Mouse (Mus musculus) E14TG2a.4 (cell line): ENCODE measurements around the gene Eng.

Source experiments
- CTCF ChIP-seq: conservative IDR thresholded peaks from 2 replicates; pipeline ENCODE4 v1.5.1; 2014; ENCODE audit warnings: low read length
- POU5F1 ChIP-seq: IDR thresholded peaks from 2 replicates; pipeline ENCODE4 v1.6.1; 2014; ENCODE audit warnings: low read length, borderline replicate concordance

DNA sequence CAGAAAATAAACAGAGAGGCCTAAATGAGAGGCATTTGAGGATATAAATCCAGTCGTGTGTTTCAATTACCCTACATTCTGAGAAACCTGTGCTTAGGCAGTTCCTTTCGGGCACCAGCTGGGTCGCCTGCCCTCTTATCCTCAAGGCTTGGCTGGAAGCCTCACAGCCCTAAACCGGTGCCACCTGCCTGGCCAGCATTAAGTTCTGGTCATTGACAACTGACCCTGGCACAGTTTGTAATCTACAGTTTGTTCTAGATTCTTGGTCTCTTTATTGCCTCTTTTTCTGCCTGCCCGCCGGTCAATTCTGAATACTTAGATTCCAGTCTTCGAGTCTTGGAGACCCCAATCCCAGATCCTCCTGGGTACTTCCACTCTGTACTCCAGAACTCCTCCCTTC is 46.9 kb downstream of the Eng start:
- TF ChIP-seq CTCF = no peak
- TF ChIP-seq POU5F1 = no peak
